28 mouse cellular contexts compared by ENCODE assay signal in the genomic region with DNA sequence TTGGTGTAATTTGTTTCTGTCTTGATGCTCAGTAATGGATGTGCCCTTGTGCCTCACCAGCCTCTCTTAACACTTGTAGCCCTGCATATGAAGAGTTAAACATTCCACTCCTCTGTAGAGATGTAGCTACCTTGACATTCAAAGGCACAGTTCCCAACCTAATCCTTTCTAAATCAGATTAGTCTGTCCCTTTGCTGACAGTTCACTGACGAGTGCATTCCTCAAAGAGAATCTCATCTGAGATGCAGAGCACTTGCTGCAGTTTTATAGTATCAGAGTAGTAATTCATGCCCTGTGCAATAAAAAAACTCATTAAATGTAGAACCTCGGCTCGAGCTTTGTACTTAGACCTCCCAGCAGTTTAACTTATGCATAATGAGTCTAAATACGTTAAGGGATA.
DNase-seq lines count a peak whose midpoint lies in the region; ATAC-seq and TF ChIP-seq lines count a peak whose summit lies in the region.
"Had no signal": no experiment of that assay in that cellular context is flagged by ENCODE, and none has a peak within 500 bp of the region (broad histone marks: within the 10 kb centered on the region; RNA-seq: fewer than 3 reads in every experiment).

No protein-coding gene starts in this region.

- no peak for DNase-seq in forebrain, embryonic 11.5 days (ENCODE audit: low spot score)
- peak; percentile 47 for DNase-seq in midbrain, embryonic 14.5 days
- peak; percentile 42 for DNase-seq in brain, embryonic 14.5 days (ENCODE audit: low read depth)
- no peak for DNase-seq in adrenal gland, postnatal 25 days
- DNase-seq: cerebellum, adult 8-10 months; gastrocnemius, postnatal 25 days; heart, adult 11 months; heart, postnatal 36 days; kidney, adult 8-10 months; kidney, postnatal 10 days; layer of hippocampus, adult 9-11 months; liver, embryonic 13.5 days; lung, adult 18-20 months; lung, postnatal 4 days; right cerebral cortex, postnatal 25 days had no signal

- no peaks in the 10 kb centered on the region for H3K9me3 ChIP-seq in forebrain, embryonic 11.5 days (ENCODE audit: control insufficient read depth, low read length)
- no peaks in the 10 kb centered on the region for H3K9me3 ChIP-seq in forebrain, embryonic 13.5 days (replicated peaks)
- no peaks in the 10 kb centered on the region for H3K9me3 ChIP-seq in midbrain, embryonic 14.5 days (ENCODE audit: control insufficient read depth, low read length)
- no peaks in the 10 kb centered on the region for H3K9me3 ChIP-seq in midbrain, embryonic 16.5 days (replicated peaks; ENCODE audit: control insufficient read depth, low read length, poor library complexity, severe bottlenecking)
- H3K9me3 ChIP-seq in neural tube, embryonic 14.5 days (ENCODE audit: control insufficient read depth, low read length): no peaks in the 10 kb centered on the region
- H3K9me3 ChIP-seq: forebrain, embryonic 15.5 days; limb, embryonic 10.5 days; limb, embryonic 15.5 days; liver, embryonic 13.5 days; megakaryocyte, embryonic 14.5 days; stomach, embryonic 15.5 days had no signal

- H3K4me2 ChIP-seq in forebrain, embryonic 11.5 days (ENCODE audit: low read depth, low read length, severe bottlenecking): no peak overlapping the region
- no peak overlapping the region for H3K4me2 ChIP-seq in forebrain, embryonic 13.5 days
- no peak overlapping the region for H3K4me2 ChIP-seq in midbrain, embryonic 14.5 days (ENCODE audit: low read length)
- no peak overlapping the region for H3K4me2 ChIP-seq in midbrain, embryonic 16.5 days (ENCODE audit: low read length)
- H3K4me2 ChIP-seq in neural tube, embryonic 14.5 days (ENCODE audit: low read depth, low read length): no peak overlapping the region
- H3K4me2 ChIP-seq: forebrain, embryonic 15.5 days; heart, embryonic 11.5 days; limb, embryonic 15.5 days; liver, embryonic 13.5 days; stomach, embryonic 15.5 days had no signal

- H3K9ac ChIP-seq in forebrain, embryonic 11.5 days (ENCODE audit: low read length): no peak overlapping the region
- H3K9ac ChIP-seq in forebrain, embryonic 13.5 days: no peak overlapping the region
- no peak overlapping the region for H3K9ac ChIP-seq in midbrain, embryonic 14.5 days (replicated peaks; ENCODE audit: low read length)
- H3K9ac ChIP-seq in midbrain, embryonic 16.5 days (ENCODE audit: low read depth, low read length): no peak overlapping the region
- H3K9ac ChIP-seq in neural tube, embryonic 14.5 days (replicated peaks; ENCODE audit: low read depth, low read length): no peak overlapping the region
- H3K9ac ChIP-seq: forebrain, embryonic 15.5 days; limb, embryonic 15.5 days; liver, embryonic 13.5 days; stomach, embryonic 15.5 days had no signal

- TF ChIP-seq CTCF in brain, embryonic 14.5 days (IDR thresholded peaks at IDR 0.05; ENCODE audit: borderline replicate concordance, extremely low read depth, insufficient read depth, insufficient read length): no peak

- 0 out of 2 replicates have a peak, but pooled peaks have one; percentile 36 for ATAC-seq in forebrain, embryonic 11.5 days (replicated peaks; ENCODE audit: low FRiP score)
- no peak for ATAC-seq in forebrain, embryonic 13.5 days
- ATAC-seq in midbrain, embryonic 14.5 days (ENCODE audit: low FRiP score, low TSS enrichment): no peak
- no peak for ATAC-seq in midbrain, embryonic 16.5 days
- peak; percentile 88 for ATAC-seq in neural tube, embryonic 14.5 days (ENCODE audit: low read depth)
- ATAC-seq in monocyte, adult 5-6 weeks (replicated peaks; ENCODE audit: insufficient number of reproducible peaks, low FRiP score, low TSS enrichment, poor library complexity, severe bottlenecking): no peak
- ATAC-seq: forebrain, embryonic 15.5 days; intestine, embryonic 16.5 days; lung, postnatal 0 days; Patski had no signal

- H3K36me3 ChIP-seq in forebrain, embryonic 11.5 days (ENCODE audit: control insufficient read depth, insufficient read depth, low read length): no peaks in the 10 kb centered on the region
- H3K36me3 ChIP-seq in forebrain, embryonic 13.5 days (ENCODE audit: poor library complexity, severe bottlenecking): no peaks in the 10 kb centered on the region
- no peaks in the 10 kb centered on the region for H3K36me3 ChIP-seq in midbrain, embryonic 14.5 days (ENCODE audit: control insufficient read depth, insufficient read depth, low read length)
- H3K36me3 ChIP-seq in midbrain, embryonic 16.5 days (ENCODE audit: control insufficient read depth, insufficient read depth, low read length): no peaks in the 10 kb centered on the region
- H3K36me3 ChIP-seq in neural tube, embryonic 14.5 days (ENCODE audit: control insufficient read depth, insufficient read depth, low read length): no peaks in the 10 kb centered on the region
- H3K36me3 ChIP-seq: forebrain, embryonic 15.5 days; limb, embryonic 10.5 days; limb, embryonic 15.5 days; liver, embryonic 13.5 days; stomach, embryonic 15.5 days had no signal

- 22% methylated on average over 4 of the region's 4 CpGs for WGBS in forebrain, embryonic 11.5 days
- WGBS in forebrain, embryonic 13.5 days: 12% methylated on average over 4 of the region's 4 CpGs
- WGBS in midbrain, embryonic 14.5 days: 6% methylated on average over 4 of the region's 4 CpGs
- 6% methylated on average over 4 of the region's 4 CpGs for WGBS in midbrain, embryonic 16.5 days
- 15% methylated on average over 4 of the region's 4 CpGs for WGBS in neural tube, embryonic 14.5 days

- H3K27ac ChIP-seq in forebrain, embryonic 11.5 days (ENCODE audit: low read depth, low read length): no peak overlapping the region
- H3K27ac ChIP-seq in forebrain, embryonic 13.5 days: no peak overlapping the region
- H3K27ac ChIP-seq in midbrain, embryonic 14.5 days (replicated peaks; ENCODE audit: low read depth, low read length): no peak overlapping the region
- H3K27ac ChIP-seq in midbrain, embryonic 16.5 days (ENCODE audit: low read length): no peak overlapping the region
- no peak overlapping the region for H3K27ac ChIP-seq in neural tube, embryonic 14.5 days (ENCODE audit: low read depth, low read length)
- H3K27ac ChIP-seq: forebrain, embryonic 15.5 days; limb, embryonic 10.5 days; limb, embryonic 15.5 days; liver, embryonic 13.5 days; stomach, embryonic 15.5 days had no signal

- no peaks in the 10 kb centered on the region for H3K27me3 ChIP-seq in forebrain, embryonic 11.5 days (ENCODE audit: control insufficient read depth, insufficient read depth, low read length)
- peaks cover 8% of the 10 kb centered on the region; the same call in 1 of the 2 replicates for H3K27me3 ChIP-seq in forebrain, embryonic 13.5 days
- no peaks in the 10 kb centered on the region for H3K27me3 ChIP-seq in midbrain, embryonic 14.5 days (ENCODE audit: control insufficient read depth, insufficient read depth, low read length)
- no peaks in the 10 kb centered on the region; the same call in 1 of the 2 replicates for H3K27me3 ChIP-seq in midbrain, embryonic 16.5 days (ENCODE audit: control insufficient read depth, insufficient read depth, low read depth, low read length)
- H3K27me3 ChIP-seq in neural tube, embryonic 14.5 days (ENCODE audit: control insufficient read depth, insufficient read depth, low read length): no peaks in the 10 kb centered on the region; the same call in 1 of the 2 replicates
- H3K27me3 ChIP-seq: forebrain, embryonic 15.5 days; limb, embryonic 15.5 days; liver, embryonic 13.5 days; megakaryocyte, embryonic 14.5 days; stomach, embryonic 15.5 days had no signal

- H3K4me3 ChIP-seq in forebrain, embryonic 11.5 days (ENCODE audit: low read depth, low read length): no peak overlapping the region
- no peak overlapping the region for H3K4me3 ChIP-seq in forebrain, embryonic 13.5 days
- H3K4me3 ChIP-seq in midbrain, embryonic 14.5 days (replicated peaks; ENCODE audit: low read depth, low read length): no peak overlapping the region
- no peak overlapping the region for H3K4me3 ChIP-seq in midbrain, embryonic 16.5 days (ENCODE audit: low read depth, low read length)
- no peak overlapping the region for H3K4me3 ChIP-seq in neural tube, embryonic 14.5 days (ENCODE audit: low read depth, low read length)
- H3K4me3 ChIP-seq: forebrain, embryonic 15.5 days; limb, embryonic 10.5 days; limb, embryonic 15.5 days; liver, embryonic 13.5 days; megakaryocyte, embryonic 14.5 days; stomach, embryonic 15.5 days had no signal

- no peaks in the 10 kb centered on the region for H3K4me1 ChIP-seq in forebrain, embryonic 11.5 days (replicated peaks; ENCODE audit: control insufficient read depth, insufficient read depth, low read length)
- H3K4me1 ChIP-seq in forebrain, embryonic 13.5 days: no peaks in the 10 kb centered on the region
- peaks cover 8% of the 10 kb centered on the region; the same call in 1 of the 2 replicates for H3K4me1 ChIP-seq in midbrain, embryonic 14.5 days (ENCODE audit: control insufficient read depth, insufficient read depth, low read length)
- peaks cover 4% of the 10 kb centered on the region; the same call in 1 of the 2 replicates for H3K4me1 ChIP-seq in midbrain, embryonic 16.5 days (ENCODE audit: control insufficient read depth, insufficient read depth, low read length)
- no peaks in the 10 kb centered on the region for H3K4me1 ChIP-seq in neural tube, embryonic 14.5 days (ENCODE audit: control insufficient read depth, insufficient read depth, low read length)
- H3K4me1 ChIP-seq: forebrain, embryonic 15.5 days; limb, embryonic 15.5 days; liver, embryonic 13.5 days; megakaryocyte, embryonic 14.5 days; stomach, embryonic 15.5 days had no signal

- no peak for TF ChIP-seq POLR2A in brain, embryonic 14.5 days (IDR thresholded peaks at IDR 0.05; ENCODE audit: borderline replicate concordance, extremely low read depth, insufficient read depth, insufficient read length, poor library complexity, severe bottlenecking)

Comparison
In these comparisons a context has a peak if more than half of its experiments do, and no peak if none do; other contexts are left out.
1. ATAC-seq: peak in forebrain, embryonic 11.5 days (single experiment) and neural tube, embryonic 14.5 days (single experiment); none in forebrain, embryonic 13.5 days (single experiment), midbrain, embryonic 14.5 days (single experiment), midbrain, embryonic 16.5 days (single experiment) and monocyte, adult 5-6 weeks (single experiment).
2. DNase-seq: peak in midbrain, embryonic 14.5 days (single experiment) and brain, embryonic 14.5 days (single experiment); none in forebrain, embryonic 11.5 days (single experiment) and adrenal gland, postnatal 25 days (single experiment).